Mouse (Mus musculus) spleen, adult 2 months (tissue): Measurements from ENCODE around the gene Gfer.

Experiments
- CTCF ChIP-seq: fragments of 200-500 bp; IDR thresholded peaks from 2 replicates; pipeline ENCODE4 v1.5.1; 2011; ENCODE audit warnings: mild to moderate bottlenecking, inconsistent platforms; ENCODE audit not compliant: insufficient read depth, insufficient read length, insufficient replicate concordance; ENCODE audit errors: extremely low read depth
- POLR2A ChIP-seq: fragments of 200-500 bp; IDR thresholded peaks from 2 replicates; pipeline ENCODE4 v1.6.1; 2011; ENCODE audit warnings: low read depth, low read length, inconsistent platforms

DNA sequence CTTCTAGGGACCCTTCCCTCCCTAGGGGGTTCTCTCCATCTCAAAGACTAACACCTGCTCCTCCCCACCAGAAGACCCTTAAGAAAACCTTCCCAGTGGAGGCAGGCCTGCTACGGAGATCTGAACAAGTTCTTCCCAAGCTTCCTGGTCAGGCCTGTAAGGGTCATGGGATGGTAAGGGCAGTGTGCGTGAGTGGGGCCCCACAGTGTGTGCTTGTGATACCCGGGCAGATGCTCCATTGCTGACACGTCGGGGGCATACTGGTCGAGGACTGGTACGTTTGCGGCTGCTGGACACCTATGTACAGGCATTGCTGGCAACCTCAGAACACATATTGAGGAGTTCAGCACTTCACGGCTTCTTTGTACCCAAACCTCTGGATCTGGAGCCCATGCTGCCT is 2.8 kb upstream of the Gfer start:
- no peak for TF ChIP-seq POLR2A
- no peak for TF ChIP-seq CTCF
